Mouse (Mus musculus): ENCODE results near the gene Satb1.

Gene Satb1

GRCm38 (mm10) chr17:51814301-51814700, 18.8 kb downstream of the Satb1 start:
- peak; percentile 65 to 66 for DNase-seq

- no peak for DNase-seq
These were observed 19.3 kb downstream of the Satb1 start for GRCm38 (mm10) chr17:51813784-51814120.

- DNase-seq = peak; percentile 65 to 71
These were observed 19.9 kb downstream of the Satb1 start for GRCm38 (mm10) chr17:51812942-51813783.

GRCm38 (mm10) chr17:51812261-51812941, 20.7 kb downstream of the Satb1 start:
- DNase-seq = peak; percentile 30 to 41

GRCm38 (mm10) chr17:51811911-51812260, 21.2 kb downstream of the Satb1 start:
- DNase-seq = peak; percentile 44 to 48

- DNase-seq = peak; percentile 39 to 46
These were observed 21.8 kb downstream of the Satb1 start for GRCm38 (mm10) chr17:51811086-51811868.

GRCm38 (mm10) chr17:51807429-51807828, 25.7 kb downstream of the Satb1 start:
- no peak for DNase-seq

GRCm38 (mm10) chr17:51806124-51806960, 26.7 kb downstream of the Satb1 start:
- no peak for DNase-seq

- no peak for DNase-seq
These were observed 32.9 kb downstream of the Satb1 start for GRCm38 (mm10) chr17:51800208-51800607.

- DNase-seq = no peak
These were observed 36.6 kb downstream of the Satb1 start for GRCm38 (mm10) chr17:51796459-51796858.

- no peak for DNase-seq
These were observed 41.9 kb downstream of the Satb1 start for GRCm38 (mm10) chr17:51791226-51791625.

- DNase-seq = no peak
These were observed 42.6 kb downstream of the Satb1 start for GRCm38 (mm10) chr17:51790387-51791060.

GRCm38 (mm10) chr17:51789777-51790176, 43.3 kb downstream of the Satb1 start:
- DNase-seq = no peak

- no peak for DNase-seq
These were observed 44.0 kb downstream of the Satb1 start for GRCm38 (mm10) chr17:51789098-51789497.

GRCm38 (mm10) chr17:51787955-51788354, 45.1 kb downstream of the Satb1 start:
- no peak for DNase-seq

- no peak for DNase-seq
These were observed 47.0 kb downstream of the Satb1 start for GRCm38 (mm10) chr17:51786050-51786449.

- peak; percentile 15 to 21 for DNase-seq
These were observed 48.2 kb downstream of the Satb1 start for GRCm38 (mm10) chr17:51784935-51785334.

- DNase-seq = no peak
These were observed 49.4 kb downstream of the Satb1 start for GRCm38 (mm10) chr17:51783591-51784279.

- no peak for DNase-seq
These were observed 53.1 kb downstream of the Satb1 start for GRCm38 (mm10) chr17:51780036-51780435.

- no peak for DNase-seq
These were observed 54.1 kb downstream of the Satb1 start for GRCm38 (mm10) chr17:51778961-51779360.

- DNase-seq = peak; percentile 60 to 67
These were observed 55.3 kb downstream of the Satb1 start for GRCm38 (mm10) chr17:51777813-51778212.
